8 mouse cellular contexts compared by ENCODE assay signal in genomic region chr11:3602687-3603086, GRCm38 (mm10). TPM values are rescaled to one million over a fixed set of nuclear protein-coding genes. Genes with fewer than 3 reads are reported as not detected.
DNase-seq lines count a peak whose midpoint lies in the region; ATAC-seq and TF ChIP-seq lines count a peak whose summit lies in the region.
"Not testable (repeated sequence)": the region's sequence is repeated elsewhere in the genome, so short reads cannot be mapped to it uniquely, and the experiment has no call there.

No protein-coding gene starts in this region.

- not testable (repeated sequence) for H3K36me3 ChIP-seq in forebrain, embryonic 10.5 days (replicated peaks); lung, embryonic 14.5 days (ENCODE audit: insufficient read depth)

- intact Hi-C loops in heart, postnatal 14 days (cut with DNase I): loop anchor here (5.0 kb wide), 1 partner anchor 85 kb away; no protein-coding TSS in a partner anchor

- peak; percentile 75 for TF ChIP-seq CTCF in lung, embryonic 14.5 days (IDR thresholded peaks at IDR 0.05; ENCODE audit: low read depth)

- not testable (repeated sequence) for H3K27ac ChIP-seq in forebrain, embryonic 10.5 days; lung, embryonic 14.5 days (ENCODE audit: low read depth)

- H3K4me3 ChIP-seq in forebrain, embryonic 10.5 days; lung, embryonic 14.5 days (ENCODE audit: low read depth, low read length): not testable (repeated sequence)

- 47% methylated on average over 2 of the region's 2 CpGs for WGBS in forebrain, embryonic 10.5 days
- WGBS in lung, embryonic 14.5 days: 61% methylated on average over 2 of the region's 2 CpGs

- not testable (repeated sequence) for H3K9me3 ChIP-seq in forebrain, embryonic 10.5 days; lung, embryonic 14.5 days (ENCODE audit: low read depth, low read length)

- not testable (repeated sequence) for H3K4me2 ChIP-seq in lung, embryonic 14.5 days

- ATAC-seq in lung, embryonic 14.5 days (ENCODE audit: insufficient read depth): not testable (repeated sequence)

- H3K27me3 ChIP-seq in forebrain, embryonic 10.5 days (ENCODE audit: poor library complexity, severe bottlenecking); lung, embryonic 14.5 days (ENCODE audit: insufficient read depth, low read length): not testable (repeated sequence)

- peak; percentile 64 for DNase-seq in 416B (ENCODE audit: low read depth)
- DNase-seq in adrenal gland, postnatal 10 days: peak; percentile 19
- peak; percentile 18 for DNase-seq in forebrain, embryonic 10.5 days (ENCODE audit: extremely low spot score, low spot score)
- DNase-seq in heart, postnatal 14 days: peak; percentile 23 to 31
- peak; percentile 64 for DNase-seq in kidney, postnatal 10 days
- peak; percentile 48 for DNase-seq in lung, embryonic 14.5 days
- DNase-seq in naive thymus-derived CD4-positive, alpha-beta T cell, adult 2 months (ENCODE audit: low read depth): peak; percentile 13
- DNase-seq in thymus, postnatal 25 days: peak; percentile 24

- H3K4me1 ChIP-seq in forebrain, embryonic 10.5 days; lung, embryonic 14.5 days (ENCODE audit: insufficient read depth): not testable (repeated sequence)

- H3K9ac ChIP-seq in lung, embryonic 14.5 days: not testable (repeated sequence)

RNA-seq across cellular contexts. Expression of gene Morc2a, which starts 46.3 kb away (rescaled TPM):
- 10 to 100 TPM; 33.1 to 44.9 TPM for total RNA-seq in adrenal gland, postnatal 10 days (2021)
- polyA plus RNA-seq in forebrain, embryonic 10.5 days (2016; fragmentation: Nextera tagmentation; extraction: Ambion mirVana): 41.8 and 42.6 TPM in 2 replicates
- total RNA-seq in heart, postnatal 14 days (2021): 10 to 100 TPM; 23.1 to 27.4 TPM
- 25.7 and 27.1 TPM in 2 replicates for polyA plus RNA-seq in lung, embryonic 14.5 days (2014; fragmentation: Nextera tagmentation; extraction: Ambion mirVana)

Comparison
In these comparisons a context has a peak if more than half of its experiments do, and no peak if none do; other contexts are left out.
1. DNase-seq: peak in every context shown above with its lines; median percentile 64 in 416B; 64 in kidney, postnatal 10 days; 48 in lung, embryonic 14.5 days; 27 in heart, postnatal 14 days; 24 in thymus, postnatal 25 days; 19 in adrenal gland, postnatal 10 days; 18 in forebrain, embryonic 10.5 days; 13 in naive thymus-derived CD4-positive, alpha-beta T cell, adult 2 months.